Mouse (Mus musculus) liver, adult 2 months (tissue): ENCODE measurements around the gene Tti1. TPM values are rescaled to one million over a fixed set of nuclear protein-coding genes. Genes with fewer than 3 reads are reported as not detected.

ENCODE experiments used
- DNase-seq: peaks from one replicate; pipeline ENCODE4 v3.0.0-alpha.2; 2011; ENCODE audit warnings: low read depth, low spot score; ENCODE audit errors: extremely low read depth
- H3K27ac ChIP-seq: fragments of 200-500 bp; replicated peaks from 2 replicates; pipeline ENCODE4 v1.5.1; 2012; ENCODE audit warnings: low read depth, mild to moderate bottlenecking, control low read depth, inconsistent platforms, low read length; ENCODE audit not compliant: insufficient read depth
- H3K27me3 ChIP-seq: fragments of 200-500 bp; 2 replicates; pipeline ENCODE4 v1.6.1; 2012; ENCODE audit warnings: mild to moderate bottlenecking, moderate library complexity, low read length, inconsistent platforms; ENCODE audit not compliant: control insufficient read depth, insufficient read depth
- H3K36me3 ChIP-seq: fragments of 200-500 bp; 2 replicates; pipeline ENCODE4 v1.6.1; 2012; ENCODE audit warnings: low read length, inconsistent platforms; ENCODE audit not compliant: control insufficient read depth, insufficient read depth
- H3K4me1 ChIP-seq: fragments of 200-500 bp; 2 replicates; pipeline ENCODE4 v1.6.1; 2011; ENCODE audit warnings: low read length; ENCODE audit not compliant: control insufficient read depth, insufficient read depth
- H3K4me3 ChIP-seq: fragments of 200-500 bp; 2 replicates; pipeline ENCODE4 v1.5.1; 2011; ENCODE audit warnings: low read depth, mild to moderate bottlenecking, control low read depth, low read length, moderate library complexity; ENCODE audit not compliant: insufficient read depth
- H3K79me2 ChIP-seq: fragments of 200-500 bp; 2 replicates; pipeline ENCODE4 v1.6.1; 2012; ENCODE audit warnings: inconsistent platforms, mild to moderate bottlenecking, low read length, moderate library complexity; ENCODE audit not compliant: control insufficient read depth, insufficient read depth
- H3K9ac ChIP-seq: fragments of 200-500 bp; 2 replicates; pipeline ENCODE4 v1.6.1; 2012; ENCODE audit warnings: low read depth, mild to moderate bottlenecking, control low read depth, inconsistent platforms, low read length
- CTCF ChIP-seq: fragments of 200-500 bp; IDR thresholded peaks from 2 replicates; pipeline ENCODE4 v1.5.1; 2011; ENCODE audit warnings: low read depth, low read length, control low read depth
- POLR2A ChIP-seq: fragments of 200-500 bp; IDR thresholded peaks from 2 replicates; pipeline ENCODE4 v1.6.1; 2011; ENCODE audit warnings: low read length, control low read depth; ENCODE audit not compliant: insufficient read depth; ENCODE audit errors: extremely low read depth
- WGBS: fragments of 180-500 bp; shearing (Covaris S2); methylation state at CpG from one replicate; pipeline ENCODE4 v1.1.7; 2018; 5-methylcytosine and 5-hydroxymethylcytosine counted together
- polyA plus RNA-seq: library from polyadenylated mRNA; depleted of rRNA; stranded (reverse); fragments of >200 nt; gene quantifications from 2 replicates; pipeline ENCODE4 v1.2.3, GENCODE M21; 2012
- total RNA-seq: library from RNA; depleted of rRNA; stranded (reverse); fragments of >200 nt; gene quantifications from 2 replicates; pipeline ENCODE4 v1.2.3, GENCODE M21; 2014

Gene Tti1
- total and polyA plus RNA-seq, 2 experiments, result 8.2 to 9.0 TPM

DNA sequence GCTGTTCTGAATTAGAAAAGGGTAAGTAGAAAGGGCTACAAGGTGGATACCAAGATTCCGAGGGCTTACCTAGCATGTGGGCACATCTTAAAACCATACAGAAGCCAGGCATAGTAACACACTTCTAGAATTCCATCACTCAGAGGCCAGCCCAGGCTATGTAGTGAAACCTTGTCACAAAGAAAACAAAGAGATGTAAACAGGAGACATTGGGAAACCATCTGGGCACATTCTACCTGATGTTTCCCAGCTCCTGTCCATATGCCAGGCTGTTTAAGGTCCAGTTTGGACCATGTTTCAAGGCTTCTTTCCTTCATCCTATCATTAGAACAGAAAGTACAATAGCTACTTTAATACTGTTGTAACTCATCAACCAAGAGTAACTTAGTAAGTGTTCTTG lies 9.3 kb upstream of the Tti1 start:
- TF ChIP-seq CTCF (no peak), POLR2A (no peak)
- peaks cover 10% of the 10 kb centered on the region for H3K36me3 ChIP-seq
- peak; percentile 64 for DNase-seq
- H3K4me1 ChIP-seq, result peaks cover 20% of the 10 kb centered on the region
- H3K27ac ChIP-seq, result 0 out of 2 replicates have a peak overlapping the region, but pooled peaks have one; percentile 10
- peaks cover 16% of the 10 kb centered on the region; the same call in 1 of the 2 replicates for H3K79me2 ChIP-seq
- 83% methylated on average over 1 of the region's 1 CpGs for WGBS
- H3K4me3 ChIP-seq, result no peak overlapping the region
- H3K9ac ChIP-seq, result no peak overlapping the region
- H3K27me3 ChIP-seq, result no peaks in the 10 kb centered on the region

DNA sequence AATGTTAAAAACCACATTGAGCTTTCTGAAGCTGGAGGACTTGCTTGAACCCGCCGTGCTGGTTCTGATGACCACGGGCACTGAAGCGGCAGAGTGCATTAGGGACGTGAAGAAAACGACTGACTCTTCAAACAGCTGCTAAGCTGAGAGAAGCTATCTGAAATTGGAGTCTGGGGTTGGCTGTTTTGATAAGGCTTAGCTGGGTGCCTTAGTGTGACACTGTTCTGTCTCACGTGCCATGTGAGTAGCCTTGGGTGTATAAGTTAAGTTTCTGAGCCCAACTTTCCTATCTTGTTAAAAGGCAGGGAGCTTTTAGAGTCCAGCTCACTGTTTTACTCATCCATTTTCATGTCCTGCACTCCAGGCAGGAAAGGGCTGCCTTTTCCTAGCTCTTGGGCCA lies 8.7 kb upstream of the Tti1 start:
- no peak overlapping the region for H3K9ac ChIP-seq
- DNase-seq, result no peak

DNA sequence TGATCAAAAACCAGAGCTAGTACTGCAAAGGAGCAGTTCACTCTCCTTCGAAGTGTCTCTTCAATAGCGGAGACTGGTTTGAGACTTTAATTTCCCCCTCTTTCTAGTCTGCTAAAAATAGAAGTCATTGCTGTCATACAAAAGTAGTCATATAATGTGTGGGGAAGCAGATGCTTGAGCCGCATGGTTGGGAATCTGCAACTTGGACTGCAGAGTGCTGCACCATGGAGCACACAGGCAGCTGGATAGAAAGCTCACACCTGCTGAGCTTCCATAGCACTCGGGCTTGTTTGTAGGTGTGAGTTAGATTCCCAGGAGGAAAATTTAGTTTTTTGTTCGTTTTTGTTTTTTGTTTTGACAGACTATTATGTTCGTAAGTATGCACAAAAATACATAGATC lies 8.2 kb upstream of the Tti1 start:
- H3K9ac ChIP-seq, result no peak overlapping the region
- no peak overlapping the region for H3K4me3 ChIP-seq
- H3K27me3 ChIP-seq, result no peaks in the 10 kb centered on the region
- no peak for DNase-seq
- peaks cover 8% of the 10 kb centered on the region for H3K36me3 ChIP-seq
- H3K79me2 ChIP-seq, result peaks cover 18% of the 10 kb centered on the region; the same call in 1 of the 2 replicates
- WGBS, result 91% methylated on average over 6 of the region's 6 CpGs
- no peak for TF ChIP-seq POLR2A
- H3K27ac ChIP-seq, result no peak overlapping the region
- H3K4me1 ChIP-seq, result peaks cover 23% of the 10 kb centered on the region

More for the DNA sequence above, 8.7 kb upstream of the Tti1 start:
- no peak for TF ChIP-seq CTCF
- no peak for TF ChIP-seq POLR2A
- Histone ChIP-seq H3K27me3 (no peaks in the 10 kb centered on the region), H3K79me2 (peaks cover 19% of the 10 kb centered on the region; the same call in 1 of the 2 replicates), H3K36me3 (peaks cover 8% of the 10 kb centered on the region), H3K4me1 (peaks cover 23% of the 10 kb centered on the region), H3K4me3 (no peak overlapping the region), H3K27ac (0 out of 2 replicates have a peak overlapping the region, but pooled peaks have one; percentile 10)
- 89% methylated on average over 7 of the region's 7 CpGs for WGBS

DNA sequence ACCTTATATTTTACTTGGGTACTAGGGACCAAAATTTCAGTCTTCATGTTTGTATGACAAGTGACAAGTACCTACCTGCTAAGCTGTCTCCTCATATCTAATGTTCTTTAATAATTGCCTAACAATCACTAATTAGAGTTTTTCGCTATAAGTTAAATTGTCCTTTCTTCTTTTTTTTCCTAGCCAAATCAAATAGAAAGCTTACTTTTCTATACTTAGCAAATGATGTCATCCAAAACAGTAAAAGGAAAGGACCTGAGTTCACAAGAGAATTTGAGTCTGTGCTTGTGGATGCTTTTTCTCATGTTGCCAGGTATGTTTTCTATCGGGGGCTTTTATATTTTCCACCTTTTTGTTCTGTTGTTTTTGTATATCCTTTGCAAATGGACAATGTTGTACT lies 7.6 kb upstream of the Tti1 start:
- Histone ChIP-seq H3K4me3 (no peak overlapping the region), H3K36me3 (peaks cover 8% of the 10 kb centered on the region), H3K27ac (no peak overlapping the region), H3K4me1 (peaks cover 23% of the 10 kb centered on the region), H3K79me2 (peaks cover 17% of the 10 kb centered on the region), H3K27me3 (no peaks in the 10 kb centered on the region), H3K9ac (no peak overlapping the region)
- DNase-seq, result no peak
- TF ChIP-seq CTCF (no peak), POLR2A (no peak)
- WGBS, result 92% methylated on average over 2 of the region's 2 CpGs

DNA sequence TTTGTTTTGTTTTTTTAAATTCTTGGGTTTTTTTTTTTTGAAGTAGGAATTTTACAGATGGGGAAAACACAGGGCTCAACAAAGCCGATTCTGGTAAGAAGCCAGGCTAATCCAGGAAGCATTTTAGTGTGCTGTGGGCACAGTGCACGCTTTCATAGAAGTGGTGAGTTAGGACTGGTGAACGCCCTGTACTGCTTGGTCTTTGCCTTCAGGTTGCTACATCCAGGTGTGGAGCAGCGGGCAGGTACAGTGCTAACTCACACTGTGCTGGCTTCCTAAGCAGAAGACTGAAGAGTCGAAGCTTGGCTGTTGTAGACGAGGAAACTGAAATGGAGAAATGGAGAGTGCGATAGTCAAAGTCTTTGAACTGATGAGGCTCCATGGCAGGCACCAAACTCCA lies 1.8 kb upstream of the Tti1 start:
- Histone ChIP-seq H3K4me3 (no peak overlapping the region), H3K79me2 (peaks cover 23% of the 10 kb centered on the region), H3K4me1 (peaks cover 14% of the 10 kb centered on the region), H3K36me3 (no peaks in the 10 kb centered on the region), H3K9ac (no peak overlapping the region), H3K27me3 (no peaks in the 10 kb centered on the region), H3K27ac (no peak overlapping the region)
- 51% methylated on average over 7 of the region's 7 CpGs for WGBS
- no peak for TF ChIP-seq POLR2A
- TF ChIP-seq CTCF, result no peak
- no peak for DNase-seq

DNA sequence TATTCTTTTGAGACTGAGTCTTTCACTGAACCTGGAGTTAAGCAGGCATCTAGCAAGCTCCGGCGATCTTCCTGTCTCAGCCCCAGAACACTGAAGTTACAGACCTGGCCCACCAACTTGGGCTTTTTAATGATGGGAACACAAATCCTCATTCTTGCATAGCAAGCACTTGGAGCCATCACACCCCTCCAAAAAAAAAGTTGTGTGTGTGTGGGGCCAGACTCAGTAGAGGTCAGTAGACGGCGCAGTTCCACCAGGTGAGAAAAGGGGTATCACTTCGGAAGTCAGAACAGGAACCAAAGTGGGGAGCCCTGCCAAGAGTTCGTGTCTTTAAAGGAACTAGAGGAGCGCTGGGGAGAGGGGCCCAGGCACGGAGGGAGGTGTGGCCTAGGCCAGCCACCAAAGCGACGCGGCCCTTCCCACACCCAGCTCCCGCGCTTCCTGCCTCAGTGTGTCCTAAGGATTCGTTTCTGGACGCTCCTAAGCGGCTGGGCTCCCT lies 329 bp downstream of the Tti1 start:
- H3K36me3 ChIP-seq, result no peaks in the 10 kb centered on the region
- H3K4me3 ChIP-seq, result peak overlapping the region; percentile 78
- TF ChIP-seq CTCF (no peak), POLR2A (peak; percentile 48; the same call in 1 of the 2 replicates)
- H3K27ac ChIP-seq, result peak overlapping the region; percentile 98
- peaks cover 13% of the 10 kb centered on the region for H3K4me1 ChIP-seq
- H3K79me2 ChIP-seq, result peaks cover 27% of the 10 kb centered on the region
- H3K9ac ChIP-seq, result peak overlapping the region; percentile 75
- WGBS, result 1% methylated on average over 16 of the region's 16 CpGs
- no peaks in the 10 kb centered on the region for H3K27me3 ChIP-seq
- no peak for DNase-seq
